27 mouse cellular contexts compared by ENCODE assay signal in the genomic region with DNA sequence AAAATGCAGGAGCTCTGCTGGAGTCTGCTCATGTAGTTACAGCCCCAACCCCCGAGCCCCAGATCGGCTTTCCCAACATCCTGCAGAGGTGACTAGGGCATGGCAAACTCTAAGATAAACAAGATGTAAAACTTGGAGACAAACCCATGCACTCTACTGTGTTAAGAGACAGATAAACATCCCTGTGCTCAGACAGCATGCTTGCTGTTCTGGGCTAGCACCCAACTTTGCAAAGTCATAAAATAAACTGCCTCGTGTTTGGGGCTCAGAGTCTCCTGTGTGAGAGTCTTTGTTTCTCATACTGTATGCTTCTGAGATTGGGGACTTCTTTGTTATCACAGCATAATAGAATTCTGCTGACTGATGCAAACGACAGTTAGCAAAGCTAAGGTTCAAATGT. TPM values are rescaled to one million over a fixed set of nuclear protein-coding genes. Genes with fewer than 3 reads are reported as not detected.
A peak's percentile ranks its signal among the peaks of the same experiment; 100 is the strongest.
DNase-seq lines count a peak whose midpoint lies in the region; ATAC-seq and TF ChIP-seq lines count a peak whose summit lies in the region.
"Had no signal": no experiment of that assay in that cellular context is flagged by ENCODE, and none has a peak within 500 bp of the region (broad histone marks: within the 10 kb centered on the region; RNA-seq: fewer than 3 reads in every experiment).

No protein-coding gene starts in this region.

- intact Hi-C loops in left cerebral cortex, postnatal 4 days (cut with DNase I): no loop called here

- H3K9ac ChIP-seq in lung, embryonic 14.5 days: no peak overlapping the region
- H3K9ac ChIP-seq in MEL (ENCODE audit: control insufficient read depth, low read depth, low read length, poor library complexity, severe bottlenecking): no peak overlapping the region
- H3K9ac ChIP-seq: embryonic facial prominence, embryonic 12.5 days; embryonic facial prominence, embryonic 15.5 days; forebrain, postnatal 0 days; heart, embryonic 12.5 days; heart, embryonic 15.5 days; hindbrain, embryonic 13.5 days had no signal

- no peak for TF ChIP-seq POLR2A in MEL (IDR thresholded peaks at IDR 0.05; ENCODE audit: control insufficient read depth in 1 of 2, insufficient read depth in 1 of 2, low read depth in 1 of 2, low read length in 2 of 2, poor library complexity in 1 of 2)

- peak; percentile 43 to 81; a peak in 3 of 4 replicates for TF ChIP-seq EP300 in MEL (IDR thresholded peaks at IDR 0.05; ENCODE audit: low read depth in 1 of 2, low read length in 2 of 2)

- no peak overlapping the region for H3K4me2 ChIP-seq in lung, embryonic 14.5 days
- H3K4me2 ChIP-seq: embryonic facial prominence, embryonic 12.5 days; embryonic facial prominence, embryonic 15.5 days; heart, embryonic 12.5 days; heart, embryonic 15.5 days; hindbrain, embryonic 13.5 days had no signal

- no peak overlapping the region for H3K27ac ChIP-seq in lung, embryonic 14.5 days (ENCODE audit: low read depth)
- peak overlapping the region; percentile 63 for H3K27ac ChIP-seq in MEL (ENCODE audit: control insufficient read depth, low read depth, low read length)
- H3K27ac ChIP-seq: embryonic facial prominence, embryonic 12.5 days; embryonic facial prominence, embryonic 15.5 days; heart, embryonic 15.5 days; hindbrain, embryonic 10.5 days; hindbrain, embryonic 13.5 days had no signal

- H3K4me1 ChIP-seq in lung, embryonic 14.5 days (ENCODE audit: insufficient read depth): no peaks in the 10 kb centered on the region
- peaks cover 35 to 41% of the 10 kb centered on the region in 2 experiments for H3K4me1 ChIP-seq in MEL (ENCODE audit: control insufficient read depth in 1 of 2, insufficient read depth in 2 of 2, low read length in 2 of 2)
- H3K4me1 ChIP-seq: embryonic facial prominence, embryonic 12.5 days; embryonic facial prominence, embryonic 15.5 days; heart, embryonic 12.5 days; heart, embryonic 15.5 days; hindbrain, embryonic 10.5 days; hindbrain, embryonic 13.5 days had no signal

- H3K4me3 ChIP-seq in lung, embryonic 14.5 days (ENCODE audit: low read depth, low read length): no peak overlapping the region
- H3K4me3 ChIP-seq in MEL (ENCODE audit: control insufficient read depth in 1 of 2, insufficient read depth in 1 of 2, low read depth in 2 of 2, low read length in 2 of 2): no peak overlapping the region
- H3K4me3 ChIP-seq: embryonic facial prominence, embryonic 12.5 days; embryonic facial prominence, embryonic 15.5 days; heart, embryonic 12.5 days; heart, embryonic 15.5 days; hindbrain, embryonic 10.5 days; hindbrain, embryonic 13.5 days had no signal

- H3K36me3 ChIP-seq in lung, embryonic 14.5 days (ENCODE audit: insufficient read depth): no peaks in the 10 kb centered on the region
- peaks cover 0 to 40% of the 10 kb centered on the region in 2 experiments; a peak in 2 of 4 replicates for H3K36me3 ChIP-seq in MEL (ENCODE audit: control insufficient read depth in 1 of 2, insufficient read depth in 2 of 2, low read length in 2 of 2)
- H3K36me3 ChIP-seq: embryonic facial prominence, embryonic 12.5 days; embryonic facial prominence, embryonic 15.5 days; heart, embryonic 12.5 days; heart, embryonic 15.5 days; hindbrain, embryonic 10.5 days; hindbrain, embryonic 13.5 days had no signal

- H3K9me3 ChIP-seq in lung, embryonic 14.5 days (ENCODE audit: low read depth, low read length): no peaks in the 10 kb centered on the region
- no peaks in the 10 kb centered on the region for H3K9me3 ChIP-seq in MEL (replicated peaks; ENCODE audit: insufficient read depth, low read length)
- H3K9me3 ChIP-seq: embryonic facial prominence, embryonic 12.5 days; embryonic facial prominence, embryonic 15.5 days; heart, embryonic 12.5 days; heart, embryonic 15.5 days; hindbrain, embryonic 10.5 days; hindbrain, embryonic 13.5 days had no signal

- peak; percentile 15 for DNase-seq in lung, embryonic 14.5 days
- DNase-seq in lung, postnatal 4 days: no peak
- peak; percentile 76 for DNase-seq in MEL (ENCODE audit: low read depth, low spot score)
- DNase-seq in NIH3T3 (ENCODE audit: low read depth): peak; percentile 49
- DNase-seq in left cerebral cortex, postnatal 4 days: no peak
- no peak for DNase-seq in frontal cortex, postnatal 10 days (ENCODE audit: low spot score in 2 of 2)
- DNase-seq: adrenal gland, adult 2 months; adrenal gland, postnatal 14 days; cerebellum, adult 18-20 months; cerebellum, adult 9-11 months; cerebellum, postnatal 25 days; forebrain, postnatal 0 days; gastrocnemius, postnatal 25 days; heart, adult 18-20 months; heart, postnatal 10 days; heart, postnatal 36 days had no signal

- no peak for TF ChIP-seq CTCF in lung, embryonic 14.5 days (IDR thresholded peaks at IDR 0.05; ENCODE audit: low read depth)
- TF ChIP-seq CTCF in MEL (IDR thresholded peaks at IDR 0.05 in 2 of 3, conservative IDR thresholded peaks at IDR 0.05 in 1 of 3; ENCODE audit: control insufficient read depth in 1 of 3, insufficient read depth in 1 of 3, low read depth in 2 of 3, low read length in 3 of 3, poor library complexity in 1 of 3, severe bottlenecking in 1 of 3): no peak

- ATAC-seq in lung, embryonic 14.5 days (ENCODE audit: insufficient read depth): no peak
- ATAC-seq in megakaryocyte progenitor cell, adult 5-6 weeks (replicated peaks; ENCODE audit: poor library complexity): 0 out of 2 replicates have a peak, but pooled peaks have one; percentile 35
- ATAC-seq: CD4-positive, CD25-positive, alpha-beta regulatory T cell, adult 4 months; forebrain, embryonic 14.5 days; forebrain, postnatal 0 days; hindbrain, embryonic 16.5 days; Patski had no signal

- 42% methylated on average over 4 of the region's 4 CpGs for WGBS in lung, embryonic 14.5 days

- H3K27me3 ChIP-seq in lung, embryonic 14.5 days (ENCODE audit: insufficient read depth, low read length): no peaks in the 10 kb centered on the region
- no peaks in the 10 kb centered on the region for H3K27me3 ChIP-seq in MEL (ENCODE audit: control insufficient read depth in 1 of 2, insufficient read depth in 2 of 2, low read length in 2 of 2)
- H3K27me3 ChIP-seq: embryonic facial prominence, embryonic 12.5 days; embryonic facial prominence, embryonic 15.5 days; heart, embryonic 12.5 days; heart, embryonic 15.5 days; hindbrain, embryonic 13.5 days had no signal

- TF ChIP-seq RAD21 in MEL (IDR thresholded peaks at IDR 0.05; ENCODE audit: low read depth, low read length): no peak

- no peaks in the 10 kb centered on the region for H3K79me2 ChIP-seq in MEL (ENCODE audit: control insufficient read depth, insufficient read depth, low read length, poor library complexity)

TF ChIP-seq in MEL, 35 proteins besides CTCF, POLR2A, EP300 and RAD21:
- peak; percentile 83 for TF ChIP-seq MAX (IDR thresholded peaks at IDR 0.05; ENCODE audit: low read length)
- no peak for TF ChIP-seq MEF2A (IDR thresholded peaks at IDR 0.05; ENCODE audit: extremely low read depth, insufficient replicate concordance, low read depth, low read length, poor library complexity, severe bottlenecking)
- TF ChIP-seq MYB (IDR thresholded peaks at IDR 0.05; ENCODE audit: low read depth, low read length): peak; percentile 38; the same call in 1 of the 2 replicates
- TF ChIP-seq MAFK (IDR thresholded peaks at IDR 0.05; ENCODE audit: borderline replicate concordance, low read depth, low read length): peak; percentile 68; the same call in 1 of the 2 replicates
- TF ChIP-seq ETS1 (IDR thresholded peaks at IDR 0.05; ENCODE audit: low read depth, low read length): peak; percentile 73
- 0 out of 2 replicates have a peak, but pooled peaks have one; percentile 26 for TF ChIP-seq TBP (IDR thresholded peaks at IDR 0.05; ENCODE audit: low read depth, low read length)
- TF ChIP-seq JUND (IDR thresholded peaks at IDR 0.05; ENCODE audit: low read depth, low read length): no peak
- peak; percentile 65 for TF ChIP-seq RCOR1 (IDR thresholded peaks at IDR 0.05; ENCODE audit: low read depth, low read length)
- TF ChIP-seq MAZ (IDR thresholded peaks at IDR 0.05; ENCODE audit: low read depth, low read length): no peak
- TF ChIP-seq SIN3A (IDR thresholded peaks at IDR 0.05; ENCODE audit: low read length): peak; percentile 62; the same call in 1 of the 2 replicates
- no peak for TF ChIP-seq BHLHE40 (IDR thresholded peaks at IDR 0.05; ENCODE audit: borderline replicate concordance, low read depth, low read length)
- peak; percentile 59 for TF ChIP-seq GATA1 (IDR thresholded peaks at IDR 0.05; ENCODE audit: low read depth, low read length)
- peak; percentile 54 for TF ChIP-seq TCF12 (IDR thresholded peaks at IDR 0.05; ENCODE audit: low read depth, low read length)
- peak; percentile 88 for TF ChIP-seq MYC (IDR thresholded peaks at IDR 0.05; ENCODE audit: low read depth, low read length)
- peak; percentile 88 for TF ChIP-seq MXI1 (IDR thresholded peaks at IDR 0.05; ENCODE audit: low read depth, low read length)

RNA-seq across cellular contexts. Expression of gene Gnb4, which starts 36.4 kb away (rescaled TPM):
- 71.0 and 71.4 TPM in 2 replicates for polyA plus RNA-seq in lung, embryonic 14.5 days (2014; fragmentation: Nextera tagmentation; extraction: Ambion mirVana)
- total RNA-seq in MEL (2012; rRNA removed): 61.2 and 62.4 TPM in 2 replicates
- 10 to 100 TPM in 1 of 2 experiments, not detected in 1; 49.5 TPM for polyA plus RNA-seq in MEL (2012; ENCODE audit: insufficient read depth in 1 of 2, insufficient read length in 2 of 2, low read depth in 1 of 2, low replicate concordance in 2 of 2, missing spikeins in 1 of 2)
- total RNA-seq in megakaryocyte progenitor cell, adult 5-6 weeks (2015): 2.1 and 8.3 TPM in 2 replicates
- 3.0 and 13.7 TPM in 2 replicates for total RNA-seq in megakaryocyte progenitor cell, adult 5-6 weeks (2017)
- 100 to 1,000 TPM; 148 to 154 TPM for total RNA-seq in left cerebral cortex, postnatal 4 days (2021)

RNA-seq across cellular contexts. Expression of gene Actl6a, which starts 53.4 kb away (rescaled TPM):
- 196 and 199 TPM in 2 replicates for polyA plus RNA-seq in lung, embryonic 14.5 days (2014; fragmentation: Nextera tagmentation; extraction: Ambion mirVana)
- total RNA-seq in MEL (2012; rRNA removed): 164 and 175 TPM in 2 replicates
- polyA plus RNA-seq in MEL (2012; ENCODE audit: insufficient read depth in 1 of 2, insufficient read length in 2 of 2, low read depth in 1 of 2, low replicate concordance in 2 of 2, missing spikeins in 1 of 2): 100 to 1,000 TPM in 1 of 2 experiments, not detected in 1; 129 TPM
- 119 and 137 TPM in 2 replicates for total RNA-seq in megakaryocyte progenitor cell, adult 5-6 weeks (2015)
- total RNA-seq in megakaryocyte progenitor cell, adult 5-6 weeks (2017): 80.8 and 100 TPM in 2 replicates
- 10 to 100 TPM; 21.6 to 23.9 TPM for total RNA-seq in left cerebral cortex, postnatal 4 days (2021)

Comparison
In these comparisons a context has a peak if more than half of its experiments do, and no peak if none do; other contexts are left out.
1. DNase-seq: peak in lung, embryonic 14.5 days (single experiment), MEL (single experiment) and NIH3T3 (single experiment); none in lung, postnatal 4 days (0 of 2), left cerebral cortex, postnatal 4 days (single experiment) and frontal cortex, postnatal 10 days (0 of 2).